In genomic region chr11:33162211-33162997, GRCm38 (mm10) we compare ENCODE assay signal across 8 mouse cellular contexts. TPM values are rescaled to one million over a fixed set of nuclear protein-coding genes. Genes with fewer than 3 reads are reported as not detected.
DNase-seq lines count a peak whose midpoint lies in the region; ATAC-seq and TF ChIP-seq lines count a peak whose summit lies in the region.

No protein-coding gene starts in this region.

- peak overlapping the region; percentile 98 for H3K27ac ChIP-seq in forebrain, embryonic 10.5 days
- peak overlapping the region; percentile 86 for H3K27ac ChIP-seq in heart, embryonic 15.5 days
- H3K27ac ChIP-seq in liver, postnatal 0 days (ENCODE audit: low read depth): peak overlapping the region; percentile 83
- H3K27ac ChIP-seq in neural tube, embryonic 13.5 days (replicated peaks): peak overlapping the region; percentile 89

- peak; percentile 71 to 78 for DNase-seq in CD8-positive naive resting alpha-beta T cell, adult 2 months (ENCODE audit: low read depth in 2 of 2, low spot score in 2 of 2)
- peak; percentile 74 for DNase-seq in brain, adult 2 months (ENCODE audit: low read depth, low spot score)
- DNase-seq in forebrain, embryonic 10.5 days (ENCODE audit: extremely low spot score, low spot score): peak; percentile 80
- DNase-seq in kidney, postnatal 14 days: peak; percentile 77
- peak; percentile 79 for DNase-seq in liver, postnatal 0 days
- peak; percentile 57 to 67 for DNase-seq in thymus, adult 18-20 months

- peaks cover 46% of the 10 kb centered on the region for H3K36me3 ChIP-seq in forebrain, embryonic 10.5 days (replicated peaks)
- H3K36me3 ChIP-seq in heart, embryonic 15.5 days: peaks cover 39% of the 10 kb centered on the region
- H3K36me3 ChIP-seq in liver, postnatal 0 days (replicated peaks; ENCODE audit: insufficient read depth, low read length): peaks cover 32% of the 10 kb centered on the region
- peaks cover 32% of the 10 kb centered on the region for H3K36me3 ChIP-seq in neural tube, embryonic 13.5 days

- ATAC-seq in heart, embryonic 15.5 days (replicated peaks; ENCODE audit: insufficient number of reproducible peaks, insufficient read depth, low FRiP score, low read depth): peak; percentile 44
- peak; percentile 52 for ATAC-seq in liver, postnatal 0 days
- peak; percentile 77 for ATAC-seq in neural tube, embryonic 13.5 days (ENCODE audit: low read depth)

- no peaks in the 10 kb centered on the region for H3K9me3 ChIP-seq in forebrain, embryonic 10.5 days
- no peaks in the 10 kb centered on the region for H3K9me3 ChIP-seq in heart, embryonic 15.5 days (replicated peaks)
- no peaks in the 10 kb centered on the region for H3K9me3 ChIP-seq in liver, postnatal 0 days (ENCODE audit: low read length)
- no peaks in the 10 kb centered on the region for H3K9me3 ChIP-seq in neural tube, embryonic 13.5 days

- no peak for TF ChIP-seq CTCF in liver, postnatal 0 days (IDR thresholded peaks at IDR 0.05; ENCODE audit: low read depth)

- H3K4me1 ChIP-seq in forebrain, embryonic 10.5 days: peaks cover 40% of the 10 kb centered on the region
- peaks cover 11% of the 10 kb centered on the region for H3K4me1 ChIP-seq in heart, embryonic 15.5 days (replicated peaks)
- peaks cover 10% of the 10 kb centered on the region for H3K4me1 ChIP-seq in liver, postnatal 0 days (ENCODE audit: insufficient read depth)
- H3K4me1 ChIP-seq in neural tube, embryonic 13.5 days (replicated peaks): peaks cover 24% of the 10 kb centered on the region

- 2% methylated on average over 53 of the region's 53 CpGs for WGBS in forebrain, embryonic 10.5 days
- WGBS in heart, embryonic 15.5 days: 2% methylated on average over 52 of the region's 53 CpGs
- 3% methylated on average over 49 of the region's 53 CpGs for WGBS in liver, postnatal 0 days (ENCODE audit: insufficient replicate concordance)
- WGBS in neural tube, embryonic 13.5 days: 2% methylated on average over 52 of the region's 53 CpGs

- no peaks in the 10 kb centered on the region for H3K27me3 ChIP-seq in forebrain, embryonic 10.5 days (ENCODE audit: poor library complexity, severe bottlenecking)
- H3K27me3 ChIP-seq in heart, embryonic 15.5 days: no peaks in the 10 kb centered on the region
- H3K27me3 ChIP-seq in liver, postnatal 0 days (ENCODE audit: insufficient read depth, low read length): no peaks in the 10 kb centered on the region
- H3K27me3 ChIP-seq in neural tube, embryonic 13.5 days: peaks cover 2% of the 10 kb centered on the region; the same call in 1 of the 2 replicates

- peak; percentile 36; the same call in 1 of the 2 replicates for TF ChIP-seq EP300 in liver, postnatal 0 days (IDR thresholded peaks at IDR 0.05; ENCODE audit: low read depth)

- H3K9ac ChIP-seq in heart, embryonic 15.5 days: peak overlapping the region; percentile 91
- peak overlapping the region; percentile 84 for H3K9ac ChIP-seq in liver, postnatal 0 days (replicated peaks)
- peak overlapping the region; percentile 97 for H3K9ac ChIP-seq in neural tube, embryonic 13.5 days

- H3K4me3 ChIP-seq in forebrain, embryonic 10.5 days: peak overlapping the region; percentile 97
- peak overlapping the region; percentile 87 for H3K4me3 ChIP-seq in heart, embryonic 15.5 days
- peak overlapping the region; percentile 89 for H3K4me3 ChIP-seq in liver, postnatal 0 days (ENCODE audit: low read depth, low read length)
- H3K4me3 ChIP-seq in neural tube, embryonic 13.5 days: peak overlapping the region; percentile 75

- peak overlapping the region; percentile 79 for H3K4me2 ChIP-seq in heart, embryonic 15.5 days
- peak overlapping the region; percentile 97 for H3K4me2 ChIP-seq in liver, postnatal 0 days (ENCODE audit: low read depth, low read length)
- peak overlapping the region; percentile 97 for H3K4me2 ChIP-seq in neural tube, embryonic 13.5 days

RNA-seq across cellular contexts. Expression of gene Npm1, which starts 0.6 kb away (rescaled TPM):
- 1,478 and 1,686 TPM in 2 replicates for polyA plus RNA-seq in forebrain, embryonic 10.5 days (2016; fragmentation: Nextera tagmentation; extraction: Ambion mirVana)
- polyA plus RNA-seq in heart, embryonic 15.5 days (2015; fragmentation: Nextera tagmentation; extraction: Ambion mirVana): 392 and 425 TPM in 2 replicates
- polyA plus RNA-seq in liver, postnatal 0 days (2015; fragmentation: Nextera tagmentation; extraction: Ambion mirVana): 321 TPM in 2 replicates
- 495 and 526 TPM in 2 replicates for polyA plus RNA-seq in neural tube, embryonic 13.5 days (2015; fragmentation: Nextera tagmentation; extraction: Ambion mirVana)

RNA-seq across cellular contexts. Expression of gene Fgf18, which starts 15.2 kb away (rescaled TPM):
- 3.6 and 3.8 TPM in 2 replicates for polyA plus RNA-seq in forebrain, embryonic 10.5 days (2016; fragmentation: Nextera tagmentation; extraction: Ambion mirVana)
- 9.1 and 9.5 TPM in 2 replicates for polyA plus RNA-seq in heart, embryonic 15.5 days (2015; fragmentation: Nextera tagmentation; extraction: Ambion mirVana)
- 0.11 and 0.13 TPM in 2 replicates for polyA plus RNA-seq in liver, postnatal 0 days (2015; fragmentation: Nextera tagmentation; extraction: Ambion mirVana)
- polyA plus RNA-seq in neural tube, embryonic 13.5 days (2015; fragmentation: Nextera tagmentation; extraction: Ambion mirVana): 10.1 and 10.8 TPM in 2 replicates

RNA-seq across cellular contexts. Expression of gene Tlx3, which starts 41.0 kb away (rescaled TPM):
- polyA plus RNA-seq in forebrain, embryonic 10.5 days (2016; fragmentation: Nextera tagmentation; extraction: Ambion mirVana): not detected in 2 replicates
- polyA plus RNA-seq in heart, embryonic 15.5 days (2015; fragmentation: Nextera tagmentation; extraction: Ambion mirVana): 0.08 and 0.27 TPM in 2 replicates
- polyA plus RNA-seq in liver, postnatal 0 days (2015; fragmentation: Nextera tagmentation; extraction: Ambion mirVana): not detected in 2 replicates
- 53.2 and 55.7 TPM in 2 replicates for polyA plus RNA-seq in neural tube, embryonic 13.5 days (2015; fragmentation: Nextera tagmentation; extraction: Ambion mirVana)

Comparison
In these comparisons a context has a peak if more than half of its experiments do, and no peak if none do; other contexts are left out.
1. Peak in every context shown above with its lines: DNase-seq, ATAC-seq, H3K4me3 ChIP-seq and H3K27ac ChIP-seq.
2. RNA of gene Tlx3, which starts 41.0 kb away (polyA plus RNA-seq): 53.2 to 55.7 TPM in neural tube, embryonic 13.5 days; 0.08 to 0.27 TPM in heart, embryonic 15.5 days, not detected in forebrain, embryonic 10.5 days and not detected in liver, postnatal 0 days; every median in the first group is over 10 times any median in the second.